Mouse (Mus musculus) limb, embryonic 13.5 days (tissue): ENCODE data around the gene 1700016C15Rik. TPM values are rescaled to one million over a fixed set of nuclear protein-coding genes. Genes with fewer than 3 reads are reported as not detected.

Experiments
- ATAC-seq: fragments of 200-750 bp; cut with Nextera tagmentation; 2 replicates; pipeline ENCODE4 v1.8.0; 2017; ENCODE audit warnings: low read depth, moderate number of reproducible peaks, moderate TSS enrichment; ENCODE audit not compliant: low FRiP score
- H3K27ac ChIP-seq: fragments of 300-500 bp; sonication (generic); 2 replicates; pipeline ENCODE4 v1.5.1; 2015; ENCODE audit warnings: inconsistent platforms, mild to moderate bottlenecking, moderate library complexity
- H3K27me3 ChIP-seq: fragments of 300-500 bp; sonication (generic); 2 replicates; pipeline ENCODE4 v1.6.1; 2015; ENCODE audit warnings: mild to moderate bottlenecking, inconsistent platforms
- H3K36me3 ChIP-seq: fragments of 300-500 bp; sonication (generic); 2 replicates; pipeline ENCODE4 v1.6.1; 2015; ENCODE audit warnings: inconsistent platforms, mild to moderate bottlenecking, moderate library complexity
- H3K4me1 ChIP-seq: fragments of 300-500 bp; sonication (generic); 2 replicates; pipeline ENCODE4 v1.6.1; 2015; ENCODE audit warnings: inconsistent platforms
- H3K4me2 ChIP-seq: fragments of 300-500 bp; sonication (generic); replicated peaks from 2 replicates; pipeline ENCODE4 v1.6.1; 2015; ENCODE audit warnings: inconsistent platforms, mild to moderate bottlenecking, moderate library complexity
- H3K4me3 ChIP-seq: fragments of 300-500 bp; sonication (generic); 2 replicates; pipeline ENCODE4 v1.5.1; 2015; ENCODE audit warnings: moderate library complexity, mild to moderate bottlenecking, inconsistent platforms
- H3K9ac ChIP-seq: fragments of 300-500 bp; sonication (generic); 2 replicates; pipeline ENCODE4 v1.6.1; 2015; ENCODE audit warnings: mild to moderate bottlenecking, inconsistent platforms
- H3K9me3 ChIP-seq: fragments of 300-500 bp; sonication (generic); 2 replicates; pipeline ENCODE4 v1.6.1; 2016; ENCODE audit warnings: inconsistent platforms
- WGBS: fragments of 180-500 bp; shearing (Covaris S2); methylation state at CpG from one replicate; pipeline ENCODE4 v1.1.7; 2015; 5-methylcytosine and 5-hydroxymethylcytosine counted together
- polyA plus RNA-seq: library from polyadenylated mRNA; unstranded; fragments of >200 nt; fragmentation: Nextera tagmentation; extraction: Ambion mirVana; gene quantifications from 2 replicates; pipeline ENCODE4 v1.2.1, GENCODE M21; 2015

The 1700016C15Rik gene
- polyA plus RNA-seq = not detected in 2 replicates

- ATAC-seq = peak; percentile 60
- Histone ChIP-seq H3K4me3 (no peak within 1 kb of the TSS), H3K9ac (no peak within 1 kb of the TSS), H3K36me3 (peaks cover 2% of the 10 kb centered on the region; the same call in 1 of the 2 replicates), H3K9me3 (0 out of 2 replicates have a peak, but pooled peaks cover 6% of the 10 kb centered on the region), H3K4me1 (no peaks in the 10 kb centered on the region; the same call in 1 of the 2 replicates), H3K27me3 (no peaks in the 10 kb centered on the region), H3K4me2 (no peak within 1 kb of the TSS), H3K27ac (no peak within 1 kb of the TSS)
- WGBS = 68% methylated on average over 11 of the region's 11 CpGs
Observed at GRCm38 (mm10) chr1:177729043-177730024, at the start of gene 1700016C15Rik. Gene 1700016C15Rik (plus strand): TSS chr1:177729814.

- no peak overlapping the region for H3K4me3 ChIP-seq
- H3K27me3 ChIP-seq = peaks cover 13% of the 10 kb centered on the region; the same call in 1 of the 2 replicates
- ATAC-seq = no peak
- H3K36me3 ChIP-seq = no peaks in the 10 kb centered on the region
- 73% methylated on average over 11 of the region's 11 CpGs for WGBS
- no peak overlapping the region for H3K9ac ChIP-seq
- H3K4me1 ChIP-seq = no peaks in the 10 kb centered on the region
- H3K27ac ChIP-seq = no peak overlapping the region
- no peaks in the 10 kb centered on the region for H3K9me3 ChIP-seq
- no peak overlapping the region for H3K4me2 ChIP-seq
Observed at GRCm38 (mm10) chr1:177681239-177681638, 48.4 kb upstream of the 1700016C15Rik start.

- Histone ChIP-seq H3K36me3 (no peaks in the 10 kb centered on the region), H3K9ac (no peak overlapping the region), H3K4me2 (no peak overlapping the region), H3K27ac (no peak overlapping the region), H3K27me3 (peaks cover 13% of the 10 kb centered on the region; the same call in 1 of the 2 replicates), H3K4me1 (no peaks in the 10 kb centered on the region), H3K9me3 (no peaks in the 10 kb centered on the region), H3K4me3 (no peak overlapping the region)
- ATAC-seq = no peak
- 58% methylated on average over 18 of the region's 18 CpGs for WGBS
Observed at GRCm38 (mm10) chr1:177683931-177684836, 45.4 kb upstream of the 1700016C15Rik start.

- H3K4me2 ChIP-seq = no peak overlapping the region
- no peaks in the 10 kb centered on the region for H3K9me3 ChIP-seq
- H3K36me3 ChIP-seq = no peaks in the 10 kb centered on the region
- WGBS = 13% methylated on average over 3 of the region's 3 CpGs
- H3K9ac ChIP-seq = no peak overlapping the region
- no peak for ATAC-seq
- H3K4me1 ChIP-seq = no peaks in the 10 kb centered on the region
- peaks cover 13% of the 10 kb centered on the region; the same call in 1 of the 2 replicates for H3K27me3 ChIP-seq
- no peak overlapping the region for H3K4me3 ChIP-seq
- H3K27ac ChIP-seq = no peak overlapping the region
Observed at GRCm38 (mm10) chr1:177684901-177685300, 44.7 kb upstream of the 1700016C15Rik start.

- no peak for ATAC-seq
- Histone ChIP-seq H3K4me2 (no peak overlapping the region), H3K9ac (no peak overlapping the region), H3K27me3 (peaks cover 13% of the 10 kb centered on the region; the same call in 1 of the 2 replicates), H3K36me3 (no peaks in the 10 kb centered on the region), H3K27ac (no peak overlapping the region), H3K4me3 (no peak overlapping the region), H3K9me3 (no peaks in the 10 kb centered on the region), H3K4me1 (no peaks in the 10 kb centered on the region)
- WGBS = 75% methylated on average over 3 of the region's 3 CpGs
Observed at GRCm38 (mm10) chr1:177686137-177686536, 43.5 kb upstream of the 1700016C15Rik start.

GRCm38 (mm10) chr1:177686982-177687381 lies 42.6 kb upstream of the 1700016C15Rik start:
- H3K27ac ChIP-seq = no peak overlapping the region
- no peak for ATAC-seq
- H3K4me2 ChIP-seq = no peak overlapping the region
- peaks cover 13% of the 10 kb centered on the region; the same call in 1 of the 2 replicates for H3K27me3 ChIP-seq
- no peak overlapping the region for H3K4me3 ChIP-seq
- WGBS = 71% methylated on average over 5 of the region's 5 CpGs
- H3K4me1 ChIP-seq = no peaks in the 10 kb centered on the region
- H3K36me3 ChIP-seq = no peaks in the 10 kb centered on the region
- H3K9me3 ChIP-seq = no peaks in the 10 kb centered on the region
- no peak overlapping the region for H3K9ac ChIP-seq

GRCm38 (mm10) chr1:177692491-177692890 lies 37.1 kb upstream of the 1700016C15Rik start:
- Histone ChIP-seq H3K9ac (no peak overlapping the region), H3K4me3 (no peak overlapping the region), H3K9me3 (no peaks in the 10 kb centered on the region), H3K4me1 (no peaks in the 10 kb centered on the region; the same call in 1 of the 2 replicates), H3K36me3 (no peaks in the 10 kb centered on the region), H3K27me3 (no peaks in the 10 kb centered on the region), H3K27ac (no peak overlapping the region), H3K4me2 (no peak overlapping the region)
- ATAC-seq = no peak
- 63% methylated on average over 11 of the region's 11 CpGs for WGBS

GRCm38 (mm10) chr1:177693486-177694252 lies 35.9 kb upstream of the 1700016C15Rik start:
- Histone ChIP-seq H3K36me3 (no peaks in the 10 kb centered on the region), H3K9me3 (no peaks in the 10 kb centered on the region), H3K4me1 (no peaks in the 10 kb centered on the region; the same call in 1 of the 2 replicates), H3K4me3 (no peak overlapping the region), H3K9ac (no peak overlapping the region), H3K27me3 (no peaks in the 10 kb centered on the region), H3K27ac (no peak overlapping the region), H3K4me2 (no peak overlapping the region)
- WGBS = 83% methylated on average over 9 of the region's 9 CpGs
- ATAC-seq = no peak

- H3K36me3 ChIP-seq = no peaks in the 10 kb centered on the region
- H3K27ac ChIP-seq = no peak overlapping the region
- no peak overlapping the region for H3K9ac ChIP-seq
- H3K4me2 ChIP-seq = no peak overlapping the region
- ATAC-seq = no peak
- 70% methylated on average over 8 of the region's 8 CpGs for WGBS
- H3K27me3 ChIP-seq = no peaks in the 10 kb centered on the region
- H3K9me3 ChIP-seq = no peaks in the 10 kb centered on the region
- peaks cover 5% of the 10 kb centered on the region for H3K4me1 ChIP-seq
- no peak overlapping the region for H3K4me3 ChIP-seq
Observed at GRCm38 (mm10) chr1:177700560-177700959, 29.1 kb upstream of the 1700016C15Rik start.

- H3K27me3 ChIP-seq = no peaks in the 10 kb centered on the region
- H3K9ac ChIP-seq = peak overlapping the region; percentile 65
- peak overlapping the region; percentile 80 for H3K4me2 ChIP-seq
- H3K9me3 ChIP-seq = no peaks in the 10 kb centered on the region
- H3K4me3 ChIP-seq = peak overlapping the region; percentile 51
- H3K36me3 ChIP-seq = no peaks in the 10 kb centered on the region
- 1% methylated on average over 15 of the region's 15 CpGs for WGBS
- ATAC-seq = peak; percentile 83
- no peak overlapping the region for H3K27ac ChIP-seq
- peaks cover 5% of the 10 kb centered on the region; the same call in 1 of the 2 replicates for H3K4me1 ChIP-seq
Observed at GRCm38 (mm10) chr1:177702481-177703146, 27.0 kb upstream of the 1700016C15Rik start.
